In genomic region chr4:41465287-41465665, GRCm38 (mm10) we compare ENCODE assay signal across 8 mouse cellular contexts. TPM values are rescaled to one million over a fixed set of nuclear protein-coding genes. Genes with fewer than 3 reads are reported as not detected.
DNase-seq lines count a peak whose midpoint lies in the region; ATAC-seq and TF ChIP-seq lines count a peak whose summit lies in the region.

No protein-coding gene starts in this region.

- no peaks in the 10 kb centered on the region for H3K4me1 ChIP-seq in lung, embryonic 14.5 days (ENCODE audit: insufficient read depth)
- peaks cover 18% of the 10 kb centered on the region for H3K4me1 ChIP-seq in embryonic facial prominence, embryonic 12.5 days
- peaks cover 9% of the 10 kb centered on the region; the same call in 1 of the 2 replicates for H3K4me1 ChIP-seq in intestine, embryonic 15.5 days (replicated peaks)
- peaks cover 30% of the 10 kb centered on the region for H3K4me1 ChIP-seq in neural tube, embryonic 13.5 days (replicated peaks)

- H3K9ac ChIP-seq in lung, embryonic 14.5 days = peak overlapping the region; percentile 56
- peak overlapping the region; percentile 67 for H3K9ac ChIP-seq in embryonic facial prominence, embryonic 12.5 days
- peak overlapping the region; percentile 70 for H3K9ac ChIP-seq in intestine, embryonic 15.5 days
- H3K9ac ChIP-seq in neural tube, embryonic 13.5 days = peak overlapping the region; percentile 79

- DNase-seq in lung, embryonic 14.5 days = peak; percentile 52
- DNase-seq in lung, postnatal 36 days = no peak
- DNase-seq in right cerebral cortex, adult 2 months (ENCODE audit: low spot score in 2 of 2) = no peak
- no peak for DNase-seq in retina, embryonic 14.5 days (ENCODE audit: low spot score)

- peak overlapping the region; percentile 60 for H3K4me2 ChIP-seq in lung, embryonic 14.5 days
- H3K4me2 ChIP-seq in embryonic facial prominence, embryonic 12.5 days (replicated peaks) = peak overlapping the region; percentile 48
- peak overlapping the region; percentile 58 for H3K4me2 ChIP-seq in intestine, embryonic 15.5 days (replicated peaks)
- H3K4me2 ChIP-seq in neural tube, embryonic 13.5 days = peak overlapping the region; percentile 53

- no peak overlapping the region for H3K27ac ChIP-seq in lung, embryonic 14.5 days (ENCODE audit: low read depth)
- peak overlapping the region; percentile 32; the same call in 1 of the 2 replicates for H3K27ac ChIP-seq in embryonic facial prominence, embryonic 12.5 days
- peak overlapping the region; percentile 81 for H3K27ac ChIP-seq in intestine, embryonic 15.5 days
- peak overlapping the region; percentile 69 for H3K27ac ChIP-seq in neural tube, embryonic 13.5 days (replicated peaks)

- H3K27me3 ChIP-seq in lung, embryonic 14.5 days (ENCODE audit: insufficient read depth, low read length) = no peaks in the 10 kb centered on the region
- no peaks in the 10 kb centered on the region for H3K27me3 ChIP-seq in embryonic facial prominence, embryonic 12.5 days
- H3K27me3 ChIP-seq in intestine, embryonic 15.5 days (replicated peaks) = no peaks in the 10 kb centered on the region
- no peaks in the 10 kb centered on the region for H3K27me3 ChIP-seq in neural tube, embryonic 13.5 days

- ATAC-seq in lung, embryonic 14.5 days (ENCODE audit: insufficient read depth) = peak; percentile 5
- no peak for ATAC-seq in embryonic facial prominence, embryonic 12.5 days (ENCODE audit: insufficient number of reproducible peaks, insufficient read depth, low FRiP score, low TSS enrichment)
- no peak for ATAC-seq in intestine, embryonic 15.5 days
- ATAC-seq in neural tube, embryonic 13.5 days (ENCODE audit: low read depth) = peak; percentile 36
- no peak for ATAC-seq in activated CD4-positive, CD25-positive, alpha-beta regulatory T cell, adult 4 months

- H3K9me3 ChIP-seq in lung, embryonic 14.5 days (ENCODE audit: low read depth, low read length) = no peaks in the 10 kb centered on the region
- H3K9me3 ChIP-seq in embryonic facial prominence, embryonic 12.5 days = no peaks in the 10 kb centered on the region
- H3K9me3 ChIP-seq in intestine, embryonic 15.5 days = no peaks in the 10 kb centered on the region
- no peaks in the 10 kb centered on the region for H3K9me3 ChIP-seq in neural tube, embryonic 13.5 days

- peak overlapping the region; percentile 68 for H3K4me3 ChIP-seq in lung, embryonic 14.5 days (ENCODE audit: low read depth, low read length)
- peak overlapping the region; percentile 61 for H3K4me3 ChIP-seq in embryonic facial prominence, embryonic 12.5 days
- H3K4me3 ChIP-seq in intestine, embryonic 15.5 days (replicated peaks) = peak overlapping the region; percentile 78
- peak overlapping the region; percentile 63 for H3K4me3 ChIP-seq in neural tube, embryonic 13.5 days

- TF ChIP-seq CTCF in lung, embryonic 14.5 days (IDR thresholded peaks at IDR 0.05; ENCODE audit: low read depth) = no peak

- 3% methylated on average over 17 of the region's 17 CpGs for WGBS in lung, embryonic 14.5 days
- 5% methylated on average over 17 of the region's 17 CpGs for WGBS in embryonic facial prominence, embryonic 12.5 days
- 4% methylated on average over 17 of the region's 17 CpGs for WGBS in intestine, embryonic 15.5 days
- 5% methylated on average over 17 of the region's 17 CpGs for WGBS in neural tube, embryonic 13.5 days

- no peaks in the 10 kb centered on the region for H3K36me3 ChIP-seq in lung, embryonic 14.5 days (ENCODE audit: insufficient read depth)
- 0 out of 2 replicates have a peak, but pooled peaks cover 3% of the 10 kb centered on the region for H3K36me3 ChIP-seq in embryonic facial prominence, embryonic 12.5 days
- H3K36me3 ChIP-seq in intestine, embryonic 15.5 days = no peaks in the 10 kb centered on the region
- H3K36me3 ChIP-seq in neural tube, embryonic 13.5 days = no peaks in the 10 kb centered on the region

RNA-seq across cellular contexts. Expression of gene Nudt2, which starts 0.3 kb away (rescaled TPM):
- 55.1 and 59.7 TPM in 2 replicates for polyA plus RNA-seq in lung, embryonic 14.5 days (2014; fragmentation: Nextera tagmentation; extraction: Ambion mirVana)
- 53.4 and 53.5 TPM in 2 replicates for polyA plus RNA-seq in embryonic facial prominence, embryonic 12.5 days (2016; fragmentation: Nextera tagmentation; extraction: Ambion mirVana)
- 61.4 and 62.3 TPM in 2 replicates for polyA plus RNA-seq in intestine, embryonic 15.5 days (2015; fragmentation: Nextera tagmentation; extraction: Ambion mirVana)
- polyA plus RNA-seq in neural tube, embryonic 13.5 days (2015; fragmentation: Nextera tagmentation; extraction: Ambion mirVana) = 57.0 and 62.7 TPM in 2 replicates
- polyA plus RNA-seq in activated CD4-positive, CD25-positive, alpha-beta regulatory T cell, adult 4 months (2017; shearing (Covaris generic)) = 10 to 100 TPM; 15.5 to 25.6 TPM

RNA-seq across cellular contexts. Expression of gene Kif24, which starts 0.6 kb away (rescaled TPM):
- polyA plus RNA-seq in lung, embryonic 14.5 days (2014; fragmentation: Nextera tagmentation; extraction: Ambion mirVana) = 8.1 and 8.6 TPM in 2 replicates
- 10.9 and 11.7 TPM in 2 replicates for polyA plus RNA-seq in embryonic facial prominence, embryonic 12.5 days (2016; fragmentation: Nextera tagmentation; extraction: Ambion mirVana)
- 5.2 and 6.8 TPM in 2 replicates for polyA plus RNA-seq in intestine, embryonic 15.5 days (2015; fragmentation: Nextera tagmentation; extraction: Ambion mirVana)
- 2.3 and 2.8 TPM in 2 replicates for polyA plus RNA-seq in neural tube, embryonic 13.5 days (2015; fragmentation: Nextera tagmentation; extraction: Ambion mirVana)
- 1 to 10 TPM; 2.2 to 2.5 TPM for polyA plus RNA-seq in activated CD4-positive, CD25-positive, alpha-beta regulatory T cell, adult 4 months (2017; shearing (Covaris generic))

RNA-seq across cellular contexts. Expression of gene AI464131, which starts 37.6 kb away (rescaled TPM):
- 3.3 and 3.6 TPM in 2 replicates for polyA plus RNA-seq in lung, embryonic 14.5 days (2014; fragmentation: Nextera tagmentation; extraction: Ambion mirVana)
- 8.5 and 9.5 TPM in 2 replicates for polyA plus RNA-seq in embryonic facial prominence, embryonic 12.5 days (2016; fragmentation: Nextera tagmentation; extraction: Ambion mirVana)
- 8.1 and 9.4 TPM in 2 replicates for polyA plus RNA-seq in intestine, embryonic 15.5 days (2015; fragmentation: Nextera tagmentation; extraction: Ambion mirVana)
- polyA plus RNA-seq in neural tube, embryonic 13.5 days (2015; fragmentation: Nextera tagmentation; extraction: Ambion mirVana) = 5.7 and 6.5 TPM in 2 replicates
- not detected for polyA plus RNA-seq in activated CD4-positive, CD25-positive, alpha-beta regulatory T cell, adult 4 months (2017; shearing (Covaris generic))

RNA-seq across cellular contexts. Expression of gene 1110017D15Rik, which starts 51.9 kb away (rescaled TPM):
- 0.46 and 0.92 TPM in 2 replicates for polyA plus RNA-seq in lung, embryonic 14.5 days (2014; fragmentation: Nextera tagmentation; extraction: Ambion mirVana)
- polyA plus RNA-seq in embryonic facial prominence, embryonic 12.5 days (2016; fragmentation: Nextera tagmentation; extraction: Ambion mirVana) = 2.8 and 3.7 TPM in 2 replicates
- polyA plus RNA-seq in intestine, embryonic 15.5 days (2015; fragmentation: Nextera tagmentation; extraction: Ambion mirVana) = 0.28 and 0.55 TPM in 2 replicates
- 6.8 and 8.7 TPM in 2 replicates for polyA plus RNA-seq in neural tube, embryonic 13.5 days (2015; fragmentation: Nextera tagmentation; extraction: Ambion mirVana)
- polyA plus RNA-seq in activated CD4-positive, CD25-positive, alpha-beta regulatory T cell, adult 4 months (2017; shearing (Covaris generic)) = not detected

Comparison
In these comparisons a context has a peak if more than half of its experiments do, and no peak if none do; other contexts are left out.
1. ATAC-seq: peak in lung, embryonic 14.5 days (single experiment) and neural tube, embryonic 13.5 days (single experiment); none in embryonic facial prominence, embryonic 12.5 days (single experiment), intestine, embryonic 15.5 days (single experiment) and activated CD4-positive, CD25-positive, alpha-beta regulatory T cell, adult 4 months (single experiment).
2. Peak in every context shown above with its lines, with median percentiles within 50 percentile points of each other: H3K4me2 ChIP-seq, H3K4me3 ChIP-seq and H3K9ac ChIP-seq.